Mouse (Mus musculus): Measurements from ENCODE around the gene Hspg2.

Hspg2 gene

GRCm38 (mm10) chr4:137461981-137462690 is 6.4 kb upstream of the Hspg2 start:
- DNase-seq, result no peak

- no peak for DNase-seq
These were observed 3.3 kb upstream of the Hspg2 start for GRCm38 (mm10) chr4:137465125-137465787.

GRCm38 (mm10) chr4:137466991-137467390 is 1.6 kb upstream of the Hspg2 start:
- DNase-seq, result no peak

GRCm38 (mm10) chr4:137467525-137467924 is 1.0 kb upstream of the Hspg2 start:
- no peak for DNase-seq

- no peak for DNase-seq
These were observed 694 bp downstream of the Hspg2 start for GRCm38 (mm10) chr4:137469081-137469844.

- DNase-seq, result no peak
These were observed 1.5 kb downstream of the Hspg2 start for GRCm38 (mm10) chr4:137469845-137470692.

- DNase-seq, result no peak
These were observed 2.2 kb downstream of the Hspg2 start for GRCm38 (mm10) chr4:137470701-137471317.

- DNase-seq, result no peak
These were observed 2.8 kb downstream of the Hspg2 start for GRCm38 (mm10) chr4:137471326-137471725.

GRCm38 (mm10) chr4:137473240-137473639 is 4.7 kb downstream of the Hspg2 start:
- no peak for DNase-seq

GRCm38 (mm10) chr4:137473701-137474388 is 5.3 kb downstream of the Hspg2 start:
- no peak for DNase-seq

- no peak for DNase-seq
These were observed 6.1 kb downstream of the Hspg2 start for GRCm38 (mm10) chr4:137474694-137475093.

GRCm38 (mm10) chr4:137475271-137476050 is 6.9 kb downstream of the Hspg2 start:
- no peak for DNase-seq

GRCm38 (mm10) chr4:137476065-137476760 is 7.6 kb downstream of the Hspg2 start:
- peak; percentile 63 for DNase-seq

GRCm38 (mm10) chr4:137476761-137477237 is 8.2 kb downstream of the Hspg2 start:
- no peak for DNase-seq

GRCm38 (mm10) chr4:137477611-137478010 is 9.0 kb downstream of the Hspg2 start:
- DNase-seq, result no peak

- no peak for DNase-seq
These were observed 9.7 kb downstream of the Hspg2 start for GRCm38 (mm10) chr4:137478306-137478705.

- DNase-seq, result no peak
These were observed 11.2 kb downstream of the Hspg2 start for GRCm38 (mm10) chr4:137479757-137480156.

- DNase-seq, result no peak
These were observed 11.8 kb downstream of the Hspg2 start for GRCm38 (mm10) chr4:137480191-137480992.

GRCm38 (mm10) chr4:137480993-137481340 is 12.4 kb downstream of the Hspg2 start:
- DNase-seq, result no peak

All from right cerebral cortex, postnatal 25 days (tissue).